Mouse (Mus musculus): Measurements from ENCODE around the gene Kcnt1. TPM values are rescaled to one million over a fixed set of nuclear protein-coding genes. Genes with fewer than 3 reads are reported as not detected.
A peak's percentile ranks its signal among the peaks of the same experiment; 100 is the strongest.

Kcnt1 gene
- polyA plus RNA-seq, 1 experiment from 2014 or later, result 23.8 TPM

GRCm38 (mm10) chr2:25879061-25879460 lies 15.5 kb downstream of the Kcnt1 start:
- Histone ChIP-seq H3K9me3 (no peaks in the 10 kb centered on the region), H3K36me3 (no peaks in the 10 kb centered on the region), H3K27me3 (no peaks in the 10 kb centered on the region), H3K27ac (replicated peaks) (no peak overlapping the region), H3K4me1 (replicated peaks) (peaks cover 22% of the 10 kb centered on the region), H3K9ac (no peak overlapping the region), H3K4me2 (peak overlapping the region; percentile 81), H3K4me3 (no peak overlapping the region)
- no peak for ATAC-seq (ENCODE audit: low FRiP score, low read depth)
- WGBS, result 78% methylated on average over 4 of the region's 4 CpGs

GRCm38 (mm10) chr2:25882276-25882675 lies 18.7 kb downstream of the Kcnt1 start:
- Histone ChIP-seq H3K27ac (replicated peaks) (no peak overlapping the region), H3K27me3 (no peaks in the 10 kb centered on the region), H3K9ac (no peak overlapping the region), H3K4me2 (no peak overlapping the region), H3K4me3 (no peak overlapping the region), H3K9me3 (no peaks in the 10 kb centered on the region), H3K36me3 (no peaks in the 10 kb centered on the region), H3K4me1 (replicated peaks) (peaks cover 20% of the 10 kb centered on the region)
- no peak for ATAC-seq (ENCODE audit: low FRiP score, low read depth)
- WGBS, result 70% methylated on average over 1 of the region's 1 CpGs

GRCm38 (mm10) chr2:25884756-25885155 lies 21.2 kb downstream of the Kcnt1 start:
- H3K9ac ChIP-seq, result no peak overlapping the region
- H3K9me3 ChIP-seq, result no peaks in the 10 kb centered on the region
- H3K27ac ChIP-seq (replicated peaks), result no peak overlapping the region
- H3K36me3 ChIP-seq, result no peaks in the 10 kb centered on the region
- H3K4me1 ChIP-seq (replicated peaks), result no peaks in the 10 kb centered on the region
- no peak overlapping the region for H3K4me3 ChIP-seq
- WGBS, result 89% methylated on average over 3 of the region's 3 CpGs
- H3K27me3 ChIP-seq, result no peaks in the 10 kb centered on the region
- H3K4me2 ChIP-seq, result no peak overlapping the region
- no peak for ATAC-seq (ENCODE audit: low FRiP score, low read depth)

- no peak for ATAC-seq (ENCODE audit: low FRiP score, low read depth)
- Histone ChIP-seq H3K9ac (no peak overlapping the region), H3K9me3 (no peaks in the 10 kb centered on the region), H3K4me2 (no peak overlapping the region), H3K4me3 (no peak overlapping the region), H3K4me1 (replicated peaks) (no peaks in the 10 kb centered on the region), H3K36me3 (no peaks in the 10 kb centered on the region), H3K27ac (replicated peaks) (no peak overlapping the region), H3K27me3 (no peaks in the 10 kb centered on the region)
- WGBS, result 70% methylated on average over 8 of the region's 8 CpGs
Measured at GRCm38 (mm10) chr2:25887226-25887625, 23.7 kb downstream of the Kcnt1 start.

- no peak overlapping the region for H3K4me2 ChIP-seq
- no peak for ATAC-seq (ENCODE audit: low FRiP score, low read depth)
- H3K9ac ChIP-seq, result no peak overlapping the region
- no peak overlapping the region for H3K27ac ChIP-seq (replicated peaks)
- no peaks in the 10 kb centered on the region for H3K36me3 ChIP-seq
- no peaks in the 10 kb centered on the region for H3K27me3 ChIP-seq
- H3K9me3 ChIP-seq, result no peaks in the 10 kb centered on the region
- 62% methylated on average over 5 of the region's 5 CpGs for WGBS
- no peaks in the 10 kb centered on the region for H3K4me1 ChIP-seq (replicated peaks)
- no peak overlapping the region for H3K4me3 ChIP-seq
Measured at GRCm38 (mm10) chr2:25888144-25888543, 24.6 kb downstream of the Kcnt1 start.

GRCm38 (mm10) chr2:25892440-25892839 lies 28.9 kb downstream of the Kcnt1 start:
- H3K9me3 ChIP-seq, result no peaks in the 10 kb centered on the region
- 87% methylated on average over 7 of the region's 7 CpGs for WGBS
- no peak for ATAC-seq (ENCODE audit: low FRiP score, low read depth)

GRCm38 (mm10) chr2:25898970-25899369 lies 35.4 kb downstream of the Kcnt1 start:
- Histone ChIP-seq H3K4me1 (replicated peaks) (no peaks in the 10 kb centered on the region), H3K4me3 (no peak overlapping the region), H3K9ac (no peak overlapping the region), H3K36me3 (no peaks in the 10 kb centered on the region), H3K27me3 (no peaks in the 10 kb centered on the region), H3K4me2 (no peak overlapping the region), H3K27ac (replicated peaks) (no peak overlapping the region), H3K9me3 (no peaks in the 10 kb centered on the region)
- ATAC-seq (ENCODE audit: low FRiP score, low read depth), result no peak
- WGBS, result 90% methylated on average over 9 of the region's 9 CpGs

More at GRCm38 (mm10) chr2:25892440-25892839, 28.9 kb downstream of the Kcnt1 start:
- Histone ChIP-seq H3K4me3 (no peak overlapping the region), H3K27me3 (no peaks in the 10 kb centered on the region), H3K36me3 (no peaks in the 10 kb centered on the region), H3K27ac (replicated peaks) (no peak overlapping the region), H3K4me1 (replicated peaks) (no peaks in the 10 kb centered on the region), H3K4me2 (no peak overlapping the region), H3K9ac (no peak overlapping the region)

- ATAC-seq (ENCODE audit: low FRiP score, low read depth), result no peak
- no peaks in the 10 kb centered on the region for H3K9me3 ChIP-seq
- H3K4me2 ChIP-seq, result no peak overlapping the region
- 78% methylated on average over 12 of the region's 12 CpGs for WGBS
- no peak overlapping the region for H3K4me3 ChIP-seq
- H3K4me1 ChIP-seq (replicated peaks), result no peaks in the 10 kb centered on the region
- H3K9ac ChIP-seq, result no peak overlapping the region
- no peaks in the 10 kb centered on the region for H3K27me3 ChIP-seq
- H3K27ac ChIP-seq (replicated peaks), result no peak overlapping the region
- H3K36me3 ChIP-seq, result no peaks in the 10 kb centered on the region
Measured at GRCm38 (mm10) chr2:25909872-25910271, 46.3 kb downstream of the Kcnt1 start.

- H3K27me3 ChIP-seq, result no peaks in the 10 kb centered on the region
- no peaks in the 10 kb centered on the region for H3K36me3 ChIP-seq
- no peak overlapping the region for H3K4me3 ChIP-seq
- H3K9ac ChIP-seq, result no peak overlapping the region
- no peaks in the 10 kb centered on the region for H3K9me3 ChIP-seq
- no peak overlapping the region for H3K4me2 ChIP-seq
- 67% methylated on average over 2 of the region's 2 CpGs for WGBS
- no peak for ATAC-seq (ENCODE audit: low FRiP score, low read depth)
- no peak overlapping the region for H3K27ac ChIP-seq (replicated peaks)
- no peaks in the 10 kb centered on the region for H3K4me1 ChIP-seq (replicated peaks)
Measured at GRCm38 (mm10) chr2:25913247-25913646, 49.7 kb downstream of the Kcnt1 start.

- H3K4me2 ChIP-seq, result no peak overlapping the region
- H3K27me3 ChIP-seq, result no peaks in the 10 kb centered on the region
- 87% methylated on average over 4 of the region's 4 CpGs for WGBS
- H3K27ac ChIP-seq (replicated peaks), result no peak overlapping the region
- H3K36me3 ChIP-seq, result no peaks in the 10 kb centered on the region
- no peak for ATAC-seq (ENCODE audit: low FRiP score, low read depth)
- no peak overlapping the region for H3K4me3 ChIP-seq
- H3K9ac ChIP-seq, result no peak overlapping the region
- no peaks in the 10 kb centered on the region for H3K4me1 ChIP-seq (replicated peaks)
- no peaks in the 10 kb centered on the region for H3K9me3 ChIP-seq
Measured at GRCm38 (mm10) chr2:25914201-25914600, 50.7 kb downstream of the Kcnt1 start.

GRCm38 (mm10) chr2:25914821-25915220 lies 51.3 kb downstream of the Kcnt1 start:
- Histone ChIP-seq H3K4me3 (no peak overlapping the region), H3K9ac (no peak overlapping the region), H3K9me3 (no peaks in the 10 kb centered on the region), H3K36me3 (no peaks in the 10 kb centered on the region), H3K4me1 (replicated peaks) (no peaks in the 10 kb centered on the region), H3K27me3 (no peaks in the 10 kb centered on the region), H3K4me2 (no peak overlapping the region), H3K27ac (replicated peaks) (no peak overlapping the region)
- ATAC-seq (ENCODE audit: low FRiP score, low read depth), result no peak
- 80% methylated on average over 5 of the region's 5 CpGs for WGBS

- WGBS, result 87% methylated on average over 2 of the region's 2 CpGs
- no peak for ATAC-seq (ENCODE audit: low FRiP score, low read depth)
- Histone ChIP-seq H3K4me2 (no peak overlapping the region), H3K27me3 (no peaks in the 10 kb centered on the region), H3K9ac (no peak overlapping the region), H3K4me3 (no peak overlapping the region), H3K36me3 (no peaks in the 10 kb centered on the region; the same call in 1 of the 2 replicates), H3K9me3 (no peaks in the 10 kb centered on the region), H3K4me1 (replicated peaks) (peaks cover 5% of the 10 kb centered on the region; the same call in 1 of the 2 replicates), H3K27ac (replicated peaks) (no peak overlapping the region)
Measured at GRCm38 (mm10) chr2:25918408-25918807, 54.9 kb downstream of the Kcnt1 start.

GRCm38 (mm10) chr2:25919972-25920371 lies 56.4 kb downstream of the Kcnt1 start:
- H3K9ac ChIP-seq, result no peak overlapping the region

More at GRCm38 (mm10) chr2:25919972-25920371, 56.4 kb downstream of the Kcnt1 start:
- ATAC-seq (ENCODE audit: low FRiP score, low read depth), result no peak
- H3K27ac ChIP-seq (replicated peaks), result no peak overlapping the region
- H3K36me3 ChIP-seq, result peaks cover 3% of the 10 kb centered on the region
- no peak overlapping the region for H3K4me2 ChIP-seq
- no peak overlapping the region for H3K4me3 ChIP-seq
- 66% methylated on average over 3 of the region's 3 CpGs for WGBS
- H3K9me3 ChIP-seq, result no peaks in the 10 kb centered on the region
- no peaks in the 10 kb centered on the region for H3K27me3 ChIP-seq
- H3K4me1 ChIP-seq (replicated peaks), result peaks cover 5% of the 10 kb centered on the region; the same call in 1 of the 2 replicates

All from hindbrain, embryonic 15.5 days (tissue).